Mouse (Mus musculus): ENCODE measurements at regions not wholly inside any gene's neighbourhood (a gene's known extent, or its start where the extent isn't known, plus 50 kb on each side); places are given as distances from the start of the nearest gene placed in this dataset.

DNA sequence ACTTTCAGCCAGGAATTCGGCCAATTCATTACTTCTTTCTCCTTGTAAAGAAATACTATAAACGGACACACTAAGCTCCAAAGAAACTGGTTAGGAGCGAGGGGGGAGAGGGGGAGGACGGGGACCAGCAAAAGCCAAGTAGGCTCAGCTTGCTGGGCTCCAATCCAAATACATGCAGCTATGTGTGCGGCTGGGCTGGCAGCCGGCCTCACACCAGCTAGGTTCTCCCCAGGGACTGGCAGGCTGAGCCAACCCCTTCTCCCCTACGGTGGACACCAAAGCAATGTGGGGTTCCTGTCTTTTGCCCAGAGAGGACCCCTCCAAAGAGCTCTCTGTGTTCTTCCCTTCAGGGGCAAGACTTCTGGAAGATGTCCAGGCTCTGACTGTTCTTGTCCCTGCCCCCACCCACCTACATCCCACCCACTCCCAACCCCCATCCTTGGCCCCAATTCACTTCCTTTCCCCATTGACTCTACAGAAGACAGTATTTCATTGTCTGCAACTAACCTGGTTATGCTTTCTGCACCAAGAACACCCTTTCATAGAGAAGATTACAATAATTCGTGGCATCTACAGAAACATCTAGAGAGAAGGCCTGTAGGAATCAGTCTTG lies 77.4 kb upstream of the Fyn start:
- Histone ChIP-seq H3K9me3 (ENCODE audit: low read length) (no peaks in the 10 kb centered on the region), H3K4me1 (ENCODE audit: insufficient read depth) (peaks cover 7% of the 10 kb centered on the region), H3K4me3 (ENCODE audit: low read depth, low read length) (no peak overlapping the region), H3K27ac (ENCODE audit: low read depth, low read length) (peak overlapping the region; percentile 66), H3K27me3 (ENCODE audit: insufficient read depth, low read length) (no peaks in the 10 kb centered on the region), H3K36me3 (ENCODE audit: insufficient read depth) (no peaks in the 10 kb centered on the region), H3K4me2 (ENCODE audit: low read depth) (no peak overlapping the region), H3K9ac (no peak overlapping the region)
- no peak for TF ChIP-seq CTCF (IDR thresholded peaks at IDR 0.05; ENCODE audit: low read depth)
- DNase-seq (peak; percentile 83), ATAC-seq (peak; percentile 86)
- WGBS = 23% methylated on average over 8 of the region's 8 CpGs

DNA sequence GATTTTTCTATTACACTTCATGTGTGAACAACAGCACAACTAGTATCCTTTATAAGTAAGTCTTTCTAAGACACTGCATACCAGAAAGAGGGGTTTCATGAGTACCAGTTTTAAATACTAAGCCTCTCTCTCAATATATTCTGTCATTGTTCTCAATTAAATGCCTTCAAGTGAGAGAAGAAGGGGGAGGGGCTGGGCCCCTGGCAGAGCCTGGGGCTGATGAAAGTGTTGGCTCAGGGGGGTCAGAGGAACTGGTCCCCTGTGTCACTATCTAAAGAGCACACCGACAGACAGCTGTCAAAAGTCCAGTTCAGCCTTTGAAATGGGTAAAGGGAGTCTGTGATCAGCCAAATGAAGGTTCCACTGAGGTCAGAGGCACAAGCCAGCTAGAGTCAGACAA lies 78.4 kb upstream of the Fyn start:
- Histone ChIP-seq H3K9me3 (ENCODE audit: low read length) (no peaks in the 10 kb centered on the region), H3K36me3 (ENCODE audit: insufficient read depth) (no peaks in the 10 kb centered on the region), H3K9ac (no peak overlapping the region), H3K27ac (ENCODE audit: low read depth, low read length) (no peak overlapping the region), H3K4me2 (ENCODE audit: low read depth) (no peak overlapping the region), H3K4me3 (ENCODE audit: low read depth, low read length) (no peak overlapping the region), H3K27me3 (ENCODE audit: insufficient read depth, low read length) (no peaks in the 10 kb centered on the region), H3K4me1 (ENCODE audit: insufficient read depth) (peaks cover 7% of the 10 kb centered on the region)
- TF ChIP-seq CTCF (IDR thresholded peaks at IDR 0.05; ENCODE audit: low read depth) = no peak
- 0 out of 2 replicates have a peak, but pooled peaks have one; percentile 14 for ATAC-seq
- no peak for DNase-seq
- 3% methylated on average over 1 of the region's 1 CpGs for WGBS

- no peak for TF ChIP-seq CTCF (IDR thresholded peaks at IDR 0.05; ENCODE audit: low read depth)
- Histone ChIP-seq H3K27me3 (ENCODE audit: insufficient read depth, low read length) (no peaks in the 10 kb centered on the region), H3K27ac (ENCODE audit: low read depth, low read length) (no peak overlapping the region), H3K9me3 (ENCODE audit: low read length) (no peaks in the 10 kb centered on the region), H3K4me3 (ENCODE audit: low read depth, low read length) (no peak overlapping the region), H3K4me2 (ENCODE audit: low read depth) (no peak overlapping the region), H3K9ac (no peak overlapping the region), H3K36me3 (ENCODE audit: insufficient read depth) (no peaks in the 10 kb centered on the region), H3K4me1 (ENCODE audit: insufficient read depth) (no peaks in the 10 kb centered on the region)
- WGBS = 88% methylated on average over 14 of the region's 14 CpGs
- no peak for DNase-seq
- no peak for ATAC-seq
Measured at GRCm38 (mm10) chr10:39280366-39281000, 88.2 kb upstream of the Fyn start.

GRCm38 (mm10) chr10:39274202-39274601 lies 94.5 kb upstream of the Fyn start:
- no peak for DNase-seq
- no peaks in the 10 kb centered on the region for H3K36me3 ChIP-seq (ENCODE audit: insufficient read depth)

DNA sequence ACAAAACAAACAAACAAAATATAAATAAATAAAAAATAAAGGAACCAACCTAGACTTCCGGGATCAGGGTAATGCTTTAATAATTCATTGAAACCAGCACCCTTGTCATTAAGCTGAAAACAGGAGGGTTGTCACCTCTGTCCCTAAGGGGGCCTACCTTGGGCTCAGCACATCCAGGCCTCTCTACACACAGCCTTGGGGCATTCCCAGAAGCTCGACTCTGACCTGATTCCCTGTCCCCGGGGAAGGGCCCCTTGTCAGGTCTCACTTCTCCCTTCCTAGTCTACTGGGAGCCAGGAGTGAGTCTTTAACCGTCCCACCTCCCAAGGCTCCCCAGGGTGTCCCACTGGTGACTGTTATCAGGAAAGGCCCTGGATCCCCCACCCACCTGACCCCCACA lies 95.2 kb upstream of the Fyn start:
- Histone ChIP-seq H3K4me1 (ENCODE audit: insufficient read depth) (no peaks in the 10 kb centered on the region), H3K36me3 (ENCODE audit: insufficient read depth) (no peaks in the 10 kb centered on the region), H3K9me3 (ENCODE audit: low read length) (no peaks in the 10 kb centered on the region), H3K9ac (no peak overlapping the region), H3K27ac (ENCODE audit: low read depth, low read length) (no peak overlapping the region), H3K4me2 (ENCODE audit: low read depth) (no peak overlapping the region), H3K4me3 (ENCODE audit: low read depth, low read length) (no peak overlapping the region), H3K27me3 (ENCODE audit: insufficient read depth, low read length) (no peaks in the 10 kb centered on the region)
- DNase-seq = no peak
- ATAC-seq = no peak
- TF ChIP-seq CTCF (IDR thresholded peaks at IDR 0.05; ENCODE audit: low read depth) = no peak
- 73% methylated on average over 4 of the region's 4 CpGs for WGBS

More at GRCm38 (mm10) chr10:39274202-39274601, 94.5 kb upstream of the Fyn start:
- no peaks in the 10 kb centered on the region for H3K27me3 ChIP-seq (ENCODE audit: insufficient read depth, low read length)
- no peak overlapping the region for H3K27ac ChIP-seq (ENCODE audit: low read depth, low read length)
- H3K4me3 ChIP-seq (ENCODE audit: low read depth, low read length) = no peak overlapping the region
- no peaks in the 10 kb centered on the region for H3K4me1 ChIP-seq (ENCODE audit: insufficient read depth)
- TF ChIP-seq CTCF (IDR thresholded peaks at IDR 0.05; ENCODE audit: low read depth) = no peak
- no peaks in the 10 kb centered on the region for H3K9me3 ChIP-seq (ENCODE audit: low read length)
- WGBS = 48% methylated on average over 1 of the region's 2 CpGs
- H3K9ac ChIP-seq = no peak overlapping the region
- H3K4me2 ChIP-seq (ENCODE audit: low read depth) = no peak overlapping the region
- ATAC-seq = no peak

- WGBS = 74% methylated on average over 6 of the region's 6 CpGs
- TF ChIP-seq CTCF (IDR thresholded peaks at IDR 0.05; ENCODE audit: low read depth) = no peak
- no peak overlapping the region for H3K27ac ChIP-seq (ENCODE audit: low read depth, low read length)
- H3K9ac ChIP-seq = no peak overlapping the region
- no peaks in the 10 kb centered on the region for H3K9me3 ChIP-seq (ENCODE audit: low read length)
- DNase-seq (no peak), ATAC-seq (no peak)
- no peaks in the 10 kb centered on the region for H3K4me1 ChIP-seq (ENCODE audit: insufficient read depth)
- H3K27me3 ChIP-seq (ENCODE audit: insufficient read depth, low read length) = no peaks in the 10 kb centered on the region
- H3K4me3 ChIP-seq (ENCODE audit: low read depth, low read length) = no peak overlapping the region
- H3K36me3 ChIP-seq (ENCODE audit: insufficient read depth) = no peaks in the 10 kb centered on the region
- no peak overlapping the region for H3K4me2 ChIP-seq (ENCODE audit: low read depth)
Measured at GRCm38 (mm10) chr10:39272387-39272949, 96.2 kb upstream of the Fyn start.

DNA sequence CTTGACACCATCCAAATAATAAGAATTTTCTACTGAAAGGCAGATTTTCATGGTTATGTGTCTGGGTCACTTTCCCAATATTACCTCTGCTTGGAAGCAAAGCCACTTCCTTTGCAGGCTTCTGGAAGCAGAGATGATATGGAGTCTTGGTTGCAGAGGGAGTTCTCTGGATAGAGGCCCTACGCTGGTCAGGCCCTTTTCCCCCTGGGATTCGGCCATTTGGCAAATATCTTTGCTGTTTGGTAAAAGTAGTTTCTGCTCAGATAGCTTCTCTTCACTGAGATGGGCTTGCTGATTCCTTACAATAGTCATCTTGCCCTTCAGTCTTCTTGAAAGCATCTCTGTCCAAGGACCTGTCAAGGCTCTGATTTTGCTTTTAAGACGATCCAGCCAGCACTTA lies 98.2 kb upstream of the Fyn start:
- Histone ChIP-seq H3K4me2 (ENCODE audit: low read depth) (no peak overlapping the region), H3K9me3 (ENCODE audit: low read length) (no peaks in the 10 kb centered on the region), H3K27ac (ENCODE audit: low read depth, low read length) (no peak overlapping the region), H3K4me1 (ENCODE audit: insufficient read depth) (no peaks in the 10 kb centered on the region), H3K9ac (no peak overlapping the region), H3K36me3 (ENCODE audit: insufficient read depth) (no peaks in the 10 kb centered on the region), H3K27me3 (ENCODE audit: insufficient read depth, low read length) (no peaks in the 10 kb centered on the region), H3K4me3 (ENCODE audit: low read depth, low read length) (no peak overlapping the region)
- 90% methylated on average over 3 of the region's 3 CpGs for WGBS
- DNase-seq (no peak), ATAC-seq (no peak)
- no peak for TF ChIP-seq CTCF (IDR thresholded peaks at IDR 0.05; ENCODE audit: low read depth)

Measured in forebrain, postnatal 0 days (tissue).